Mouse (Mus musculus) CD8-positive naive resting alpha-beta T cell, adult 57 days (primary cell): ENCODE results near the gene Esd. TPM values are rescaled to one million over a fixed set of nuclear protein-coding genes. Genes with fewer than 3 reads are reported as not detected.

Source experiments
- total RNA-seq: library from RNA; stranded (reverse); gene quantifications from one replicate; pipeline ENCODE4 v1.2.4, GENCODE M21; 2023

Gene Esd
- 65.5 TPM for total RNA-seq

GRCm38 (mm10) chr14:74732079-74732783 is at the start of gene Esd:
TSS of gene Esd (plus strand) at chr14:74732297.

Other genes starting within 250 kb of the Esd start
- gene Htr2a, start 91.5 kb upstream of the Esd start, total RNA-seq, result not detected
- 73.9 TPM for gene Lrch1, start 215.6 kb downstream of the Esd start, total RNA-seq